Mouse (Mus musculus) 416B (cell line): ENCODE measurements around the gene Mecom.
"Not testable (repeated sequence)": the region's sequence is repeated elsewhere in the genome, so short reads cannot be mapped to it uniquely, and the experiment has no call there.

Source experiments
- DNase-seq: peaks from one replicate; pipeline ENCODE4 v3.0.0; 2011; ENCODE audit warnings: low read depth

Mecom gene

DNA sequence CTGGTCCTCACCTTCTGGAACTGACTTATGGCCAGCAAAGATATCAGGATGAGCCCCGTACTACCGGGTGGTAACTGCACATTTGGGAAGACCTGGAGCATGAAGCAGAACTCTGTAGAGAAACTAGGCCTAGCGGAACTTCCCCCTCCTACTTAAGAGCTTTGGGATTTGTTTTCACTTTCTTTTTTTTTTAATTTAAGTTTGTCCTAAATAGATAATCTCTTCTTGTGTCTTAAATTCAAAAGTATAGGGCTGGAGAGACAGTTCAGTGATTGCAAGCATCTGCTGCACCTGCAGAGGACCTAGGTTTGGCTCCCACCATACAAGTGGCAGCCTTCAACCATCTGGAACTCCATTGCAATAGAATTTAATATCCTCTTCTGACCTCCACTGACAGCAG, at the start of gene Mecom:
Gene Mecom, minus strand, starts transcription at position 101 of the 400 bp plus-strand sequence.
- DNase-seq, result no peak

DNA sequence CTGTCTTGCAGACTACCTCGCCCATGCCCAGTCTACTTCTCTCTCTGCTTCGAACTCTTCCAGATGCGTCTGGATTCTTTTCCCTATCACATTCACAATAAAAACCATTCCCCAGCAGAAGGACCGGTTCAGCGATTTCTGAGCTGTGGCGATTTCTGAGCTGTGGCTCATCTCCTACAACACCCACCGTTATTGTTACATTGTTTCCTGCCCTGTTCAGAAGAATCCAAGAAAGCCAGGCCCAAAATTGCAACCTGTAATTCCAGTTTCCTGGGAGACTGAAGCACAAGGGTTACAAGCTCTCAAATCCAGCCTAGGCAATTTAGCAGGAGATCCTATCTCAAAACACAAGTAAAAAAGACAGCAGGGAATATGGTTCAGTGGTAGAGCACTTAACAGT, 49.5 kb upstream of the Mecom start:
- DNase-seq, result no peak

DNA sequence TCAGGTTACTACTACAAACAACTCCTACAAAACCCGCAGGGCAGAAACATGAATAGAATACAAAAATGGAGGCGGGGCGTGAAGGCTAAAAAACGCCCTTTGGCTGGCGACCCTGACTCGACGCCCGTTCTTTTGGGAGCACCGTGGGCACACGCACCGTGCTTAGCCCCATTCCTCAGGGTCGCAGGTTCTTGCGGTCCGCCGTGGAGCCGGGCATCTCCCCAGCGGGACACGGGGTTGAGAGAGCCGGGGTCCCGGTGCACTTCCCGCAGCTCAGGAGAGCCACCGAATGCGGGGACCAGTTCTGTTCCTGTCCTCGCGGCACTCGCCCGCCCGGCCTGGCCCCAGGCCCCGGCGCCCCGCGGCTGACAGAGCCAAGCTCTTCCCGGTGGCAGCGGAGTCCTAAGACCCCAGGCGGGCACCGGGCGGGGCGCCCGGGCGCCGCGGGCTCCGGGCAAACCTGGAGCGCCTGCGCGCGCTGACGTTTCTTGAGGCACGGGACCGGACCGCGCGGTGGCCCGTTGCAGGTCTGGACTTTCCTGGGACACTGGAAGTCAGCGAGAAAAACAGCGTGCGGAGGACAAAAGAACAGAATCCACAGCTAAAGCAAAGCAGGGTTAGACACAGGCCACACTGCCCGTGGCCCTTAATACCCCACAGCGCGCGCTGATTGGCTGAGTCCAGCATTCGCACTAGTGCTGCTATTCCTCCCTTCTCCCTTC, 47.5 kb upstream of the Mecom start:
- DNase-seq, result no peak

DNA sequence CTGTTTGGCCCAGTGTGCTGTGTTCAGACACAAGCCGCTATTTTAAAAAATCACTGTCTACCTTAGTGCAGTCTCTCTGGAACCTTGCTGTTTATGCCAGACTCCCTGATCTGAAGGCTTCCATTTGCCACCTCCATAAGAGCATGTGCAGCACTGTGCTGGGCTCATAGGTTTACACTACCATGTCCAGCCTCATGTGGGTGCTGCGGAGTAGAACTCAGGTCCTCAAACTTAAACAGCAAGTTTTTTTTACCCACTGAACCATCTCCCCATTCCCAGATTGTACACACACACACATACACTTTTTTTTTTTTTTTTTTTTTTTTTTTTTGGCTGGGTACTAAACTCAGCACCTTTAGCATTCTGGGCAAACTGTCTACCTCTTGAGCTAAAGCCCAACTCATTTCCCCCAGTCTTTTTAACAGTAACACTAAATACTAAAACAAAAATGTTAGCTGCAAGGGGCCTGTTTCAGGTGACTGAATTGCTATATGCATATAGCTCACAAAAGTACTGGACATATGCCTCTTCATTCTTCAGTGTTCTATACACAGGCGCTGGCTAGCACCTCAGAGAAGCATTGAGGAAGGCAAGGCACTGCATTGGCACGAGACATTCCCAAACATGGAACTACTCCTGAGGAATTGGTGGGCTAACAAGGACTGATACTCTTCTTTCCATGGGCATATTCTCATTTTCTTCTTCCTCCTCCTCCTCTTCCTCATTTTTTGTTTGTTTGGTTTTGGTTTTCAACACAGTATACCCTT, 46.1 kb upstream of the Mecom start:
- DNase-seq, result peak; percentile 68

DNA sequence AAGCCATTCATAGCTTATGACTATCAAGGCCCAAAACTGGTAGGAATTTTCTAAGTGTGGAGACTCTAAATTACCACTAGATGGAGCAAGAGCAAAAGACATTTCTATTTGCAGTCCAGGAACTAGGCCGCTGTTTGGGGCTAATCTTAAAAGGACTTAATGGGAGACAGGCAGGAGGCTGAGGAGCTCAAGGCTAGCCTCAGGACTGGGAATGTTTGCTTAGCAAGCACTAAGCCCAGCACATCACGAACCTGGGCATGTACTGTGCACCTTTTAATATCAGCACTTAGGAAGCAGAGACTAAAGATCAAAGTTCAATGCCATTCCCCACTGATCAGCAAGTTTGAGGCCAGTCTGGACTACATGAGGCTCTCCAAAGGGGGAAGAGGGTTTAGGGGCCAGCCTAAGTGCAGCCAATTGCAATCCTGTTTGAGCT, 44.6 kb upstream of the Mecom start:
- DNase-seq, result peak; percentile 88

DNA sequence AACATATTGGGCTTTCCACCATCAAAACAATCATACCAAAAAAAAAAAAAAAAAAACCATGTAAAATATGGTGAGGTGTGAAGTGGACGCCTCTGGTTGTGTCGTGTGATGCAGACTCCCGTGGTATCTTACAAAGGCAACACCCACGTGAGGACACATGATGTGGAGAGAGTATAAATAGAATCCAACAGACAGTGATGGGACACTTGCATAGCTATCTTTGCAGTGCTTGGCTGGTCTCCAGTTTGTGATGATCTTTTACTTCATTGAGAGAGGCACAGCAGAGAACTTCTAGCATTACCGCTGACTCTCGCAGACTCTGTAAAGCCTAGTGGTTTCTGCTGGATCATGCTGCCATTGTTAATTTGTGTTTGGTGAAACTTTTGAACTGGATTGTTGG, 41.1 kb upstream of the Mecom start:
- DNase-seq, result no peak

DNA sequence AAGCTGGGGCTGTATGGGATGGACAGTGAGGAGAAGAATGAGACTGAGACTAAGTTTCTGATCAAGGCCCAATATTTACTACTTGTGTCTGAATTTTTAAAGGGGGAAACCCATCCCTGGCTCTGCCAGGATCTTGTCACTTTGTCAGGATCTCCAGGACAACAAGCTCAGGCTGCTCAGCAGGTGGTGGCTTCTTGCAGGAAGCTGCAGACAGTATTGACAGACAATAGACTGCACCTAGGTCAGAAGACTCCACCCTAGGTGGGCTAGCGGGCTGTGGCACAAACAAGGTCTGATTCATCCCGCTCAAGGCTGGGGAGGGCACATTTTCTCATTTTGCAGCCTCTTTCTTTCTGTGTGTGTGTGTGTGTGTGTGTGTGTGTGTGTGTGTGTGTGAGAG, 25.7 kb upstream of the Mecom start:
- DNase-seq, result no peak

DNA sequence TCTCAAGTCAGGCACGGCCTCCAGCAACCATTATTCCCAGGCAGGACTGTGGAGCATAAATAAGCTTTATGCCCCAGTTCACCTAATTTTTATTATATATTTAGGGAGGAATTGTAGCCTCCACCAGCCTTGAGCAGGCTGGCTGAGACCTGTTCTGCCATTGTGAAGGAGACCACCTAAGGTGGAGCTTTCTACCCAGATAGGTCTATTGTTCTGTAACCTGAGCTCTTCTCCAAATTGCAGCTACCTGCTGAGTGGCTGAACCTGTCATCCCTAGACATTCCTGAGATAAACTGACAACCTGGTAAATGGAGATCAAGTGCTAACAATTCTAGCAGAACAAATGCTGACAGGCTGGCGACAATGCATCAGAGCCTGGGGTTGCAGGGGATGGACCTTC, 18.5 kb upstream of the Mecom start:
- not testable (repeated sequence) for DNase-seq

DNA sequence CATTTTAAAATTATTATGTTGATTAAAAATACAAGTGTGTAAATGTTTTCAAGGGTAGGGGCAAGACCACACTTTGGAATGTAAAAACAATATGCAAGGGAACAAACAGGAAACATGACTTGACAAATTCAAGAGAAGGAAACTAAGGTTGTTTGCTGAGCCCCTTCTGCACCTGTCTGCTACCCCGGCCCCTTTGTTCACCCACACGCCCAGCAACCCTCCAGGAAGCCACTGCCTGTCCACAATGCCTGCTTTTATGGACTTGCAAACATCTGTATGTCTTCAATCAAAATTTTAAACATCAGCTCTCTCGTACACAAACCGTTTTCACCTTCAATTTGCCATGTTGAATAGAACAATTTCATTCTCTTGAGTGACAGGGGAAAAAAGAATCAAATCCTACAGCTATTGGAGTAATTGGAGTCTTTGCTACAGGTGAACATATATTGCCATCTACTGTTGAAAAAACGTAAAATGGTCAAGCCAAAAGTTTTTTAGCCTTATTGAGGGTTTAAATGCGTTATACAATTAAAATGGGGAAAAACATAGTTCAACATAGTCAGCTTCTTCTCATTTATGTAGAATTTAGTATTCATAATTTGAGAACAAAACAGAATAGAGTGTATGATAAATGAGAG, 13.0 kb upstream of the Mecom start:
- DNase-seq, result peak; percentile 39

DNA sequence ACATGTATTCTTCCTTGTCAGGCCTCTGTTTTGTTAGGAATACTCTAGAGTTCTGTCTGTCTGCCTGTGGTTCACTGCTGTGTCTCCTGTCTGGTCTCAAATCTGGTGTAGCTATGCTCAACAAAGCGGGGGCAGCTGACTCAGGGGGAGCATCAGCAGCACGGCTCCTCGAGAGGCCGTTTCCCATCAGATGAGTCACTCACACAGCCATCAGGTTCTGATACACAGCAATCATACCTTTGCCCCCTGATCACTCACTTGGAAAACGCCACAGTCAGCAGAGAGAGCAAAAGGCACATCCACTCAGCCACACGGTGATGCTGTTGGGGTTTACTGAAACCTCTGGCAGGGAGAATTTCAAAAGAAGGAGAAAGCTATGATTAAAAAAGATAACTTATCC, 5.9 kb upstream of the Mecom start:
- DNase-seq, result no peak

DNA sequence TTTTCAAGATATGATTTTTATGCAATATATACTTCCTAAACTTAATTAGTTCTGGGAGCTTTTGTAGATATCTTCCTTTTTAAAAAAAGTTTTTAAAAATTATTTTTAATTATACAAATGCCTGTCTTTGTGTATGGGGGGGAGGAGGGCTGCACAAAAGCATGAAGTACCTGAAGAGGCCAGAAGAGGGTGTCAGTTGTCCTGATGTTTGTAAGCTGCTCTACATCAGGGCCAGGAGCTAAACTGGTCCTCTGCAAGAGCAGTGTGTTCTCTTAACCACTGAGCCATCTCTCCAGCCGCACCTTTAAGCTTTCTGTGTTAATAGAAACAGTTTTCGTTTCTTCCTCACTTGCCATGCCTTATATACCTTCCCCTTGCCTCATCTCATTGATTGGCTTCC, 2.4 kb upstream of the Mecom start:
- peak; percentile 64 for DNase-seq

DNA sequence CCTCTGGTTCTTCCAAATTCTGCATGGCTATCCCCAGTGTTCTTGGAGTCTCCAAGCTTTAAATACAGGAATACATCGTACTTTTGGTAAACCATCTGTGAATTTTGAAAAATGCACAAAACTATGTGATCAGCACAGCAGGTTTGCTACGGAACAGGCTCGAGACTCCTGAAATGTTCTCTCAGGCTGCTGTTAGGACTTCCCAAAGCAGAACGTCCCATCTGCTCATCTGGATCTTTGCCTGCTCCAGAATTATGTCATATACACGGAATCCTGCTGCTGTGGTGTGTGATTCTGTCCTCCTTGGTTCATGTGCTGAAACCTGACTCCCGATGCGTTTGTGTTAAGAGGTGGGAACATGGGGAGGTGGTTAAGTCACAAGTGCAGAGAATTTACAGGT, 1.1 kb upstream of the Mecom start:
- no peak for DNase-seq

DNA sequence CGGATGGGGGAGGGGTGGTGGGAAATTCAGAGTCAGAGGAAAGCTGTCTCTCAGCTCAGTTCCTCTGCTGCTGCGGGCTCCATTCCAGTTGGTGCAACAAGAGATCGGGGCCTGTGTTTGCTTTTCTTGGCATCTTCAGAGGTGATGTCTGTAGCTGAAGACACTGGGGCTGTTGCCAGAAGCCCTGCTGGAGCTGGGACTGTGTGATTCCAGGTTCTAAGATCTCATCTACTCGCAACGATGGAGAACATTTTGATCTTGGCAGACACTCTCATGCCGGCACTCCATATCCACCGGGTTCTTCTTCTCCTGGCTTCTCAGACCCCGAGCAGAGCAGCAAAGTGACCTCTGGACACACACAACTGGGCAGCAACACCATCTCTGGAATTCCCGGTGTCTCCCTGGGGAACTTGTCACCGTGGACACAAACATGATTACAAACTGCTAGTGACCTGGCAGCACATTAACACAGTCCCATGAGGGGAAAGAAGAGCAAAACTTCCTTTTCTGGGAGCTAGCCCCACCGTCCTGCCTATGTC, 908 bp downstream of the Mecom start:
- DNase-seq, result no peak

DNA sequence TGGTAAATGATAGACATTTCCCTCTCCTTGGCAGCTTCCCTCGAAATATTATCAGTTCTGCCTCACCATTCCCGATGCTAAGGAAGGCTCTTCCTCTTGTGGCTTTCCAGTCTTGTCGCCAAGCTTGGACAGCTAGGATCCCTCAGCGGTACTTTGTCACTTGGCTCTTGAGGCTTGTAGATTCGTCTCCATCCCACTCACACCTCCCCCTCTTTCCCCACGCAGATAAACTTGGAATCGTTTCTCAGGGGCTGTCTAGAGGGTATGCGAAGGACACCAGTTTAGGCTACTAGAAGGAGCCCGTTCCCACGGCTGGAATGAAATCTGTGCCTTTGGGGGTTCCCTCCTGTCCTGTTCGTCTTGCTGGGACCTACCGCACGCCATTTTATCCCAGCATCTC, 1.4 kb downstream of the Mecom start:
- no peak for DNase-seq

DNA sequence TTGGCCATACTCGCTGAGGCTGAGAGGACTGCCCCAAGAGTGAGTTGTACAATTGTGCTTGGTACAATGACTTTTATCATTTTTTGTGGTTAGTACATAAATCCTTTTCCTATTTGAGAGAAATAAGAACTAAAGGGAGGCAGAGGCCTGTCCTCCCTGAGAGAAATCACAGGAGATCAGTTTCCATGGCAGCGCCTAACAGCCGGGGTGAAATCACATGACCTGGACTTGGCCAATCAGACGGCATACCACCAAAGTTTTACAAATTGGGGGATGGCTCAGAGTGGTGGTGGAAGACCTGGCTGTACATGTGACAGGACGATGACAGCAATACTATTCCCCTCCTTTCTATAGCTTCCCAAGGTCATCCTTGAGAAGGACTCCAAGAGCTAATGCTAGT, 2.6 kb downstream of the Mecom start:
- no peak for DNase-seq

DNA sequence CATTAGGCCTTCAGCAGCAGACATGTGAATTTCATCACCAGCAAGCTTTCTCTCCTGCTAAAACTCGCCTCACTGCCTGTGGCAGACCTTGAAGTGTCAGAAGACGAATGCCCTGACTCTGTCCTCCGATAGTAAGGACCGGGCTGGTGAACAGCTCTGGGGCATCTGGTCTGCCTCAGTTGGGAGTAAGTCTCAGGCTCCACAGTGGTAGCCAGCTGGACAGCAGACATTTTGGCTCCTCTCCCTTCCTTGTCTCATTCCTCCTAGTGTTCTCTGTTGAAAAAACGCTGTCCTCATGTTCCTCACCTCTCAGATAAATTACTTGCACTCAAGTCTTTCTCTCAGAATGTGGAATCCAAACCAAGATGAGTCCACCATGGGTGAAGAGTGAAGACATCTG, 3.5 kb downstream of the Mecom start:
- no peak for DNase-seq

DNA sequence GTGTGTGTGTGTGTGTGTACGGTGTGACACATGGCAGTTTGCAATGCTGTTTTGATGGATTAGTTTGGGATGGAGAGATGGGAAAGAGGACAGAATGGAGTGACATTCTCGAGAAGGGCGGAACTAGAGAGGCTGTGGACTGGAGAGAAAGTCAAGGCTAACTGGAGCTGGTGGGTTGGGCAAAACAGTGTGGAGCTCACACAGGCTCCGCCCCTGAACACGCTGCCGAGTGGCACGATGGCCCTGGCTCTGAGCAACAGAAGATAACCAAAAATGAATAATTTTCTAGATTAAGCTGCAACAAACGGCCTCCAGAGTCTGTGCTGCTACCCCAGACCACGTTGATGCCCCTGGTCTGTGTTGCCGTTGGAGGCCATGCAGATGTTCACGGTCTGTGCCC, 12.0 kb downstream of the Mecom start:
- DNase-seq, result no peak

DNA sequence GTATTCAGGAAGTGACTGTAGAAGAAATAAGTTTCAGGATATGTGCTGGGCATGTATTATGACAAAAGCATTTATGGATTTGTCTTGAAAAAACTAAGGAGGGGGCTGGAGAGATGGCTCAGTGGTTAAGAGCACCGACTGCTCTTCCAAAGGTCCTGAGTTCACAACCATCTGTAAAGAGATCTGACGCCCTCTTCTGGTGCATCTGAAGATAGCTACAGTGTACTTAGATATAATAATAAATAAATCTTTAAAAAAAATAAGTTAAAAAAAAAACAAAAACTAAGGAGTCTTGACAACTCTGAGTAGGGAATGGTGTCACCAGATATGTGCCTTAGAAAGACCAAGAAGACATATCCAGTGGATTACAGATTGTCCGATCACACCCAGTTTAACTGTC, 27.1 kb downstream of the Mecom start:
- DNase-seq, result peak; percentile 41

DNA sequence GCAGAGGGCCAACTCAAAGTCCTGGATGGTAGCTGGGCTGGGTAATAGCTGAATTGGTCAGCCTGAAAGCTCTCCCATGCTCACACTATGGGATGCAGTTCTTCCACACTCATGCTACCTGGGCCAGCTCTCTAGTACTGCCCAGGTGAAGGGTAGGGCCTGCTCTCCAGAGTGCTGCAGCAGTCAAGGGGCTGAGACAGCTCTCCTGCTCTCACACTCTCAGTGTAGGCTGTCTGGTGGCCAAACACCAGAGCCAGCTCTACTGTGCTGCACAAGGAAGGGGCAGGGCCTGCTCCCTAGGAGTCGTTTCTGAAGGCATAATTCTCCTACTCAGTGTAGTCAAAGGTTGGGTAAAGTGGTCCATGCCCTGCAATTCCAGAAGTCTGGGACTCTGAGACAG, 28.4 kb downstream of the Mecom start:
- no peak for DNase-seq

DNA sequence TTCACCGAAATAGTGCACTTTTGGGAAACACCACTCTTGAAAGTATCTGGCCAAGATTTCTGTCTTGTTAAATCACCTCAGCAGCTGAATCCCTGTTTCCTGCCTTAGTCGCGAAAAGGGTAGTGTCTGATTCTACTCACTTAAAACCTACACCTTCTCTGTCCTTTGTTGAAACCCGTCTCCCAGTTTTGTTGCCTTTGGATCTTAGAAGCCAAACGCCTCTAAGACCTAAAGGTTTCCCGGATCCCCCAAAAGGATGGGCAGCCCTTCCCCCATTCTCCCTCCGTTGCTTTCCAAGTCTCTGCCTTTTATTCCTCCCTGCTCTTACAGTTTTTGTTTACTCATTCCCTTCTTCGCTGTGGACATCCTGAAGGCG, 32.0 kb downstream of the Mecom start:
- no peak for DNase-seq

DNA sequence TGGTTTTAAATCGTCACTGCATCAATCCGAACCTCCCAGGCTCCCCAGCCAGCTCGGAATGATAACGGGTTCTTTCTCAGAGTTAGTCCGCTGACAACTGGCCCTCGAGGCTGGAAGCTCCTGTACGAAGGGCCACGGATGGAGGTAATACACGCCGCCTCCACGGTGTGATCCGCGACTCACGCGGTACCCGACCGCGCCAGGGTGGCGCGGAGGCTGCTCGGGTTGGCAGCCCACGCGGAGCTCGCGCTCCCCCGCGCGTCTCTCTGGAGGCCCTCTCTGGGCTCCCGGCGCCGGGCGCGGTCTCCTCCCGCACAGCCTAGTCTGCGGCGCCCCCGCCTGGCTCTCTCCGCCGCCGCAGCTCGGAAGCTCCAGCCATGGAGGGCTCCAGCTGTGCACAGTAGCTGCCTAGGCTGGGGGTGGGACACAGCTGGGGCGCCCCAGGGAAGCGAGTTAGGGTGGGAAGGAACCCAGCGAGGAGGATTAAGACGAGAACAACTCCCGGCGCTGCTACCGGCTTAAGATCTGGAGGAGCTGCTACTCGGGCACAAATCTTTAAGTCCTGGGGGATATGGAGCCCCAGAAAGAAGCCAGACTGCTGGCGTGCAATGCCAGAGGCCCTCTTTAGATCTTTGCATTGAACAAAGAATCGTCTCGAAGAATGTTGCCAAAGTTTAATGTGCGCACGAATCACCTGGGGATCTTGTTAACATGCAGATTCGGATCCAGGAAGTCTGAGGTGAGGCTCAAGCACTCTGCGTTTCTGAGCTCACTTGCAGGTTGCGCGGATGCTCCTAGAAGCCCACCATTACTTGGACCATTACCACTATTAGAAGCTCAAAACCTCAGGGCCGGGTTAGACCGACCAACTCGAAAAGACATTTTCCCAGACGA, 32.7 kb downstream of the Mecom start:
- DNase-seq, result no peak
